Mouse (Mus musculus) cerebellum, adult 11-12 months (tissue): ENCODE results near the gene Ttc25.
"Not testable (repeated sequence)": the region's sequence is repeated elsewhere in the genome, so short reads cannot be mapped to it uniquely, and the experiment has no call there.

Experiments
- DNase-seq: peaks from one replicate; pipeline ENCODE4 v3.0.0; 2022

Ttc25 gene

GRCm38 (mm10) chr11:100533871-100534270, 11.5 kb upstream of the Ttc25 start:
- DNase-seq, result no peak

GRCm38 (mm10) chr11:100534411-100534810, 11.0 kb upstream of the Ttc25 start:
- DNase-seq, result not testable (repeated sequence)

- DNase-seq, result not testable (repeated sequence)
These were observed 10.6 kb upstream of the Ttc25 start for GRCm38 (mm10) chr11:100534821-100535220.

GRCm38 (mm10) chr11:100535996-100536395, 9.4 kb upstream of the Ttc25 start:
- no peak for DNase-seq

- no peak for DNase-seq
These were observed 8.9 kb upstream of the Ttc25 start for GRCm38 (mm10) chr11:100536466-100536865.

- DNase-seq, result no peak
These were observed 4.4 kb upstream of the Ttc25 start for GRCm38 (mm10) chr11:100540966-100541365.

GRCm38 (mm10) chr11:100541577-100541976, 3.8 kb upstream of the Ttc25 start:
- no peak for DNase-seq

GRCm38 (mm10) chr11:100545746-100546085, 309 bp downstream of the Ttc25 start:
- DNase-seq, result no peak

- DNase-seq, result no peak
These were observed 1.5 kb downstream of the Ttc25 start for GRCm38 (mm10) chr11:100546955-100547354.

- no peak for DNase-seq
These were observed 2.7 kb downstream of the Ttc25 start for GRCm38 (mm10) chr11:100548141-100548540.

GRCm38 (mm10) chr11:100549466-100549865, 4.1 kb downstream of the Ttc25 start:
- no peak for DNase-seq

GRCm38 (mm10) chr11:100550101-100550500, 4.7 kb downstream of the Ttc25 start:
- no peak for DNase-seq

- no peak for DNase-seq
These were observed 7.4 kb downstream of the Ttc25 start for GRCm38 (mm10) chr11:100552842-100553241.

- no peak for DNase-seq
These were observed 10.2 kb downstream of the Ttc25 start for GRCm38 (mm10) chr11:100555583-100555982.

- DNase-seq, result no peak
These were observed 12.2 kb downstream of the Ttc25 start for GRCm38 (mm10) chr11:100557563-100557962.

- no peak for DNase-seq
These were observed 14.1 kb downstream of the Ttc25 start for GRCm38 (mm10) chr11:100559476-100559875.

- DNase-seq, result no peak
These were observed 16.3 kb downstream of the Ttc25 start for GRCm38 (mm10) chr11:100561748-100562147.

- no peak for DNase-seq
These were observed 18.9 kb downstream of the Ttc25 start for GRCm38 (mm10) chr11:100564297-100564696.

GRCm38 (mm10) chr11:100564703-100565102, 19.3 kb downstream of the Ttc25 start:
- no peak for DNase-seq

- no peak for DNase-seq
These were observed 21.8 kb downstream of the Ttc25 start for GRCm38 (mm10) chr11:100567229-100567628.

GRCm38 (mm10) chr11:100567815-100568245, 22.4 kb downstream of the Ttc25 start:
- no peak for DNase-seq

- DNase-seq, result no peak
These were observed 23.3 kb downstream of the Ttc25 start for GRCm38 (mm10) chr11:100568692-100569091.

GRCm38 (mm10) chr11:100569789-100570188, 24.4 kb downstream of the Ttc25 start:
- no peak for DNase-seq

GRCm38 (mm10) chr11:100570430-100571201, 25.2 kb downstream of the Ttc25 start:
- peak; percentile 68 for DNase-seq

GRCm38 (mm10) chr11:100571202-100571567, 25.8 kb downstream of the Ttc25 start:
- peak; percentile 53 for DNase-seq
